Mouse (Mus musculus): ENCODE measurements around the gene Ubqln5.

Ubqln5 gene

DNA sequence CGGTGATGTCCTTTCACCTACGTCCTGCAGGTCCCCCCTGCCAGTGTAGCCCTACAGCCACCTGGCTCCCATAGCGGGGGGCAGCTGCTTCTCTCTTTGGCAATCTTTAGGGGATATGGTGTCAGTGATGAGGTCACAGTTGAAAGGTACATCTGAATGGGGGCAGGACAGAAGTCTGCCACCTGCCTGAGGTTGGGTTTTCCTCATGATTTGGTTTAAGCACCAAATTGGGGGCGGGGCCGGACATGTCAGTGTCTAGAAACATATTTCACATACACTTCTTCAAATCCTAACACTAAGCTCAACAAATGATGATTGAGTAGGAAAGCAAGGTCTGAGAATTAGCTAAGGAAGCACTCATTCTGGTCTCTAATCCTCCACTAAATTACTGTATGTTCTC is at the start of gene Ubqln5:
Ubqln5 (minus strand) TSS at position 101 of the 400 bp plus-strand sequence.
- no peak for DNase-seq (ENCODE audit: low read depth in 2 of 2, low spot score in 2 of 2)

DNA sequence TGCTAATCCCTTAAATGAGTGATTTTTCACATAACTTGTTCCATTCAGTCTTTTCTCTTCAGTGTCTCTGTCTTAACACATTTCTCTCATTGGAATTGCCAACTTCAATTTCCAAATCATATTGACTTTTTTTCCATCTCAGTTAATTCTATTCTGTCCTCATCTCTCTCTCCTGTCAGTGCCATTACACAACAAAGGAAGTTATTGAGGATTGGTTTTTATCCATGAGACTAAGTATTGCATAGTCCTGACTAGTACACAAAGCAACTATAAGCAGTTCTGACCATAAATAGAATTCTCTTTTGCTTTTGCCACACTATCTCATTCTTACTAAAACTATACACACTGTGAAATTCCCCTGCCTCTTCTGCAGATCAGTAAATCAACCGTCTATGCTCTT is 49.4 kb upstream of the Ubqln5 start:
- DNase-seq (ENCODE audit: low read depth in 2 of 2, low spot score in 2 of 2) = no peak

DNA sequence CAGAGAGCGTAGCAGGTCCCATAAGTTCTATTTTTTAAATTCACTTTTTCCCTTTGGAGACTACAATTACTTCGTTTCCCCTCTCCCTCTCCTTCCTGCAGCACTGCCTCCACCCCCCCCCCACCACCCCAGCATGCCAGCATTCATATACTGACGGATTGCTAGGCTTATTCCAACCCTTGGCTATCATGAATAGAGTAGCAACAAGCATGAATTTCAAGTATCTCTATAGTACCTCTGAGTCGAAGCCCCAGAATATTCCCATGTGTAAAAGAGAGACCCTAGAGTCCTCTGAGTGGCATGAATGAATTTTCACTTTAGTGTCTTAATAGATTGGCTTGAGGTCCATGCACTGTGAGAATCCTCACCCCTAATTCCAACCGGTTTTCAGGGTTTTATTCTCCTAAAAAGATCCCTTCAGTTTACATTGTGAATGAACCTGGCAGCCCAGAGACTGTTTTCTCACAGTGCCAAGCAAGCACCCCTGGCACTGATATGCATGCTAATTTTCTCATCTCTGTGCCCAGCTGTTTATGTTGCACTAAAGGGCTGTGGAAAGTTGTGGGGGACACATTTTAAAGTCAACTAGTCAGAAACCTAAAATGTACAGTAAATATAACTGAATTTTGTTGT is 48.9 kb upstream of the Ubqln5 start:
- DNase-seq (ENCODE audit: low read depth in 2 of 2, low spot score in 2 of 2) = no peak

DNA sequence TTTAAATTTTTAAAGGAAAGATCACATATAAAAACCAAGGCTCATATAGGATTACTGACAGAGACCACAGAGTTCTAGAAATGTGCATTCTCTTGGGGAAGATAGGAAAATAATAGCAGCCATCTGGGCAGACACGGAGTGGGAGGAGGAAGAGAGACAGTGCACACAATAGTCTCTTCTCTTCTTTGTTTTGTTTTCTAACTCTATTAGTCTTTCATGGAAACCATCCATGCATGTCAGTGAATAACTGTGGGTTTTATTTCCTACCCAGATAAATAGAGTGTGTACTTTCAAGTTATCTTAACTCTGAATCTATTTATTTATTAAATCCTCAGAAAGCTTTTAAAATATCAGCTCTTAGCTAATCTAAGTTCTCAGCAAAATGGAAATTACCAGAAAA is 45.5 kb upstream of the Ubqln5 start:
- no peak for DNase-seq (ENCODE audit: low read depth in 2 of 2, low spot score in 2 of 2)

DNA sequence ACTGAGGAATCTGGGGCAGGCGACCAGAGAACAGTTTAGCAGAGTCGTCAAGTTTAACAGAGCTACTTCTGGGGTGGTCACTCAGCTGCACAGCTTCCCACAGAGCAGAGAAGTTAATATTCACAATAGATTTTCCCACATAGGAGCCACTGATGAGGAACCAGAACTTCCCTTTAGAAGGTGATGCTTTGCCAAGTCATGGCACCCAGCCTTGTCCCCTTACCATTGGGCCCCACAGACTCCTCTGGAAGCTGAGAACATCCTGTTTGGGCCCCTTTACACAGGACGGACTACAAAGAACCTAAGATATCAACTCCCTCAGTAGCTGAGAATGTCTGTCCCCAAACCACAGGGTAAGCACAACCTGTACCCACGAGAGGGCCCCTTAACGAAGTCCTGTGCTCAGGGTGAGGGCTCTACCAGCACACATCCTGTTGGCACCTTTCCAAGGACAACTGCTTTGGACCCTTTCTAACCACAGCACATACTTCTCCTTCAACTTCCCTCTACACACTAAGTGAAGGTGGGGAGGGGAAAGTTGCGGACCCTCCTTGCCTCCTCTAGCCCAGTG is 40.1 kb upstream of the Ubqln5 start:
- peak; percentile 16 to 28 for DNase-seq (ENCODE audit: low read depth in 2 of 2, low spot score in 2 of 2)

DNA sequence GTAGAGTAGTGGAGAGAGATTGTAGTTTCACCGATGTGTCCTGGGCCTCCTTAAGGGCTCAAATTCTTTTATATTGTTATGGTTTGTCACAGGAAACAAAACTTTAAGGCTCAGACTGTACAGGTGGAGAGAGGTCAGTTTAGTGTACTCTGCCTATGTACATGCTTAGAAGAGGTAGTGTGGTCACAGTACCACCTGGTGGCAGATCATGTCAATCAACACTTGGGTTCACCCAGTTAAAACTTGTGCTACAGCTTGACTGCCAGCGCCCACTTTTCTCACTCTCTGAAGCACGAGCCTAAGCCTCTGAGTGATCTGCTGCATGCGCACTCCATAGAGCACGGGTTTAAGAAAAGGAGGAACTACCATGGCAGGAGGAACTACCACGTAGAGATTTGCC is 37.5 kb upstream of the Ubqln5 start:
- no peak for DNase-seq (ENCODE audit: low read depth in 2 of 2, low spot score in 2 of 2)

DNA sequence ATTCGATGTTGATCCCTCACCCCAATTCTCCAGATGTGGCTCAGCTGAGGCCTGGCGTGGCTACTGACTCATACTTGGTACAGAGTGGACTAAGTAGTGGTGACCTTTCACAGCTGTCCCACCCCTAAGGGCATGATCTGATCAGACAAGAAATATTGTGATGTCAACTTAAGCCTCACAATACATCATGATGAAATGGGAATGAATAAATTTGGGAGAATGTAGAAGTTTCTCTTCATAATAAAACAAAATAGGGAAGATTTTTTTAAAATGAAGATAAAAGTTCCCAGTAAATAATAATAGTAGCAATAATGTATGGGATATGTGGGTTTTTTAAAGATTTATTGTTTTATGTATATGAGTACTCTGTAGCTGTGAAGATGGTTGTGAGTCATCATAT is 20.8 kb upstream of the Ubqln5 start, which contains the start of gene Ubqlnl:
Ubqlnl (minus strand) TSS at position 101 of the 400 bp plus-strand sequence.
- DNase-seq (ENCODE audit: low read depth in 2 of 2, low spot score in 2 of 2) = no peak

DNA sequence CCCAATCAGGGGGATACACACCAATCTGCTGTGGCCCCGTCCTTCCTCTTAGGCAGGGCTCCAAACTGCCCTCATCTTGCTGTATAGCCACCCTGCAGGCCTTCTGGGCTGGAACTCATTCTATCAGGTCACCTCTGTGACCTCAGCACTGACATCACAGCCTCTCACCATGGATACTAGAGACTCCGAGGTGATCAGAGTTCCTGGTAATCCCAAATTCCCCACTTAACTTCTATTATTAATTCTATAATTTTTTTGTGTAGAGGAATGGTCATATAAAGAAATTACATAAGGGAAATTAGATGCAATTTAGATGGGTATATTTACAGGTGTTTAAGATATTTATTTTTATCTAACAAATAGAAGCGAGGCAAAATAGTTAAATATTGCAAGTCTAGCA is 13.6 kb upstream of the Ubqln5 start, which contains the start of gene Ubqln3:
Ubqln3 (minus strand) TSS at position 101 of the 400 bp plus-strand sequence.
- no peak for DNase-seq (ENCODE audit: low read depth in 2 of 2, low spot score in 2 of 2)

DNA sequence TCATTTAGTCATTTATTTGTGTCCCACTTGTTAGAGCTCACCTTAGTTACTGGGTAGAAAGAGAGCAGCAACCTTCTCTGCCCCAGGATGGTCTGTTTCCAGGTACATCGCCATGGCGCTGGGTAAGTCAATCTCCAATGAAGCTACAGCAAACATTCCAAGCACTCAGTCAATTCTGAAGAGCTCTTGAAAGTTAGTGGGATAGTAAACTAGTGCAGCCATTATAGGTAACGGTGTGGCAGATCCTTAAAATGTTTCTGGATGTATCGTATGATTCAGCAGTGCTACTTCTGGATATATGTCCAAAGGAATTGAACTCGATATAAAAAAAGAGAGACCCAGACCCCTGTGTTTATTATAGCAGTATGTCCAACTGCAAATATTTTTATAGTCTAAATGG is 7.7 kb upstream of the Ubqln5 start, which contains the start of gene Olfr643:
Olfr643 (minus strand) TSS at position 101 of the 400 bp plus-strand sequence.
- DNase-seq (ENCODE audit: low read depth in 2 of 2, low spot score in 2 of 2) = no peak

DNA sequence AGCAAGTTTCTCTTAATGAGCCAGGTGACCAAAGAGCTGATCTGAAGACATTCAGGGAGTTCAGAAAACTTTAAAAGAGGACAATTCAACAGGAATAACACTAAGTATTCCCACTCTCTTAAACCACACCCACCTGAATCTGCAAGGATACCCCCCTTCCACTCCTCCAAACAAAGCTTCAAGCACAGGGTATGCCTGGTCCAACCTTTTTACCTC is 25.0 kb downstream of the Ubqln5 start, which contains the start of gene Olfr646:
Olfr646 (plus strand) TSS at position 117 of the 216 bp plus-strand sequence.
- no peak for DNase-seq (ENCODE audit: low read depth in 2 of 2, low spot score in 2 of 2)

DNA sequence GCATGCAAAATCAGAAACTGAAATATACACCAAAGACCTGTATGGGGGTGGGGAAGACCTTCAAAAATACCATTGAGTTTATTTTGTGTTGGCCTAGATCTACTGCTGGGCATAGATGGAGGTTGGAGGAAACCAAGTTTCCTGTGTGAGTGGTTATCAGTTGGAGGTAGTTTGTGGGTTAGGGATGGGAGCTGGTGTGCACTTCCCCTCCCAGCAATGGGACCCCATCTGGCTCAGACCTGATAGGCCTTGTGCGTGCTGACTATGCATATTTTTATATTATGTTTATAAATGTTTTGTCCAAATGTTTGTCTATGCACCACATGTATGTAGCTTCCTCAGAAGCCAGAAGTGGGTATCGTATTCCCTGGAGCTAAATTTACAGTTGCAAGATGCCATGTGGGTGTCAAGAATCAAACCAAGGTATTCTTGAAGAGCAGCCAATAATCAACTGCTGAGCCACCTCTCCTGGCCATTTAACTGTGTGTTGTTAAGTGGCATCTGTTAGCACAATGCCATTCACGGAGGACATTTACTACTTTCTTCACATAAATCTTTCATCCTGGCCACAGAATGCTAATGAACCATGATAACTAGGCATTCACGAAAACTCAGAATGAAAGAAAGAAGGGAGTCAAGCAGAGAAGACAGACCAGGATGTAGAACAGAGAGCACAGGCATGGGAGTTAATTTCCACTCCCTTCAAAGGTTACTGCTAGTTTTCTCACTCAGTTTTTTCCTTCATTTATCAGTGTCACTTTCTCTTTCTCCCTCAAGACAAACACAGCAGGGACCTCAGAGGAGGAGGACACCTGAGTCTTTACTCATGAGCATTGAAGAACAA is 25.5 kb downstream of the Ubqln5 start:
- DNase-seq (ENCODE audit: low read depth in 2 of 2, low spot score in 2 of 2) = no peak

DNA sequence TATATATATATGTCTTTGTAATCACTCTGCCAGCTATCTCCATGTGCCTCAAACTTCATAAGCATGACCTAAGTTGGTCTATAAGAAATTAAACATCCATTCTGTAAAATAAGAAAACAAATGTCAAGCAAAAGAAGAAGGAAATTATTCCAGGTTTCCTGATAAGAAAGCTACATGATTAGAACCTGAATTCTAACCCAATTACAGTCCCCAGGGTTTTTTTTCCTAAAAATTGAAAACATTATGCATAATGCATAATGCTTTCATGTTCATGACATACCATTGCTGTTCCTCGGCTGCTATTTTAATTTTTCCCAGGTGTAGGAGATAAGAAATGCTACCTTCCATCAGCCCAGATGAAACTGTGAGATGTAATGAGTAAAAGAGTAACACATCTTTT is 44.3 kb downstream of the Ubqln5 start, which contains the start of gene Olfr645:
Olfr645 (minus strand) TSS at position 101 of the 400 bp plus-strand sequence.
- DNase-seq (ENCODE audit: low read depth in 2 of 2, low spot score in 2 of 2) = no peak
